Mouse (Mus musculus) ES-Bruce4 (cell line): ENCODE data around the gene Tbc1d30. TPM values are rescaled to one million over a fixed set of nuclear protein-coding genes. Genes with fewer than 3 reads are reported as not detected.

Experiments
- H3K27ac ChIP-seq: 2 replicates; pipeline ENCODE4 v1.5.1; 2012; ENCODE audit warnings: low read length, inconsistent platforms; ENCODE audit not compliant: insufficient read depth
- H3K27me3 ChIP-seq: 2 replicates; pipeline ENCODE4 v1.6.1; 2012; ENCODE audit warnings: mild to moderate bottlenecking, low read length, inconsistent platforms; ENCODE audit not compliant: control insufficient read depth, poor library complexity, insufficient read depth, severe bottlenecking
- H3K36me3 ChIP-seq: 2 replicates; pipeline ENCODE4 v1.6.1; 2012; ENCODE audit warnings: inconsistent platforms, mild to moderate bottlenecking, low read length, moderate library complexity; ENCODE audit not compliant: control insufficient read depth, poor library complexity, insufficient read depth, severe bottlenecking
- H3K4me1 ChIP-seq: one replicate; pipeline ENCODE4 v1.8.1; 2011; ENCODE audit warnings: low read length; ENCODE audit not compliant: control insufficient read depth, insufficient read depth
- H3K4me3 ChIP-seq: 2 replicates; pipeline ENCODE4 v1.5.1; 2011; ENCODE audit warnings: low read depth, mild to moderate bottlenecking, low read length
- H3K9ac ChIP-seq: 2 replicates; pipeline ENCODE4 v1.6.1; 2012; ENCODE audit warnings: low read depth, mild to moderate bottlenecking, inconsistent platforms; ENCODE audit not compliant: poor library complexity, severe bottlenecking
- H3K9me3 ChIP-seq: replicated peaks from 2 replicates; pipeline ENCODE4 v1.6.1; 2012; ENCODE audit warnings: mild to moderate bottlenecking, low read length, inconsistent platforms; ENCODE audit not compliant: control insufficient read depth, poor library complexity, insufficient read depth, severe bottlenecking
- CTCF ChIP-seq: IDR thresholded peaks from one replicate; pipeline ENCODE4 v1.8.1; 2011; ENCODE audit warnings: low read depth, low read length
- EP300 ChIP-seq: IDR thresholded peaks from 2 replicates; pipeline ENCODE4 v1.6.1; 2011; ENCODE audit warnings: low read depth, low read length; ENCODE audit not compliant: insufficient read depth
- POLR2A ChIP-seq: IDR thresholded peaks from one replicate; pipeline ENCODE4 v1.8.1; 2011; ENCODE audit warnings: low read length; ENCODE audit not compliant: insufficient read depth
- polyA plus RNA-seq: library from polyadenylated mRNA; stranded (reverse); fragments of >200 nt; gene quantifications from 2 replicates; pipeline ENCODE4 v1.2.4, GENCODE M21; 2011; ENCODE audit warnings: low read depth; ENCODE audit not compliant: missing spikeins, insufficient read depth, insufficient read length

Gene Tbc1d30
- polyA plus RNA-seq, 1 experiment, result not detected

GRCm38 (mm10) chr10:121301868-121302267 lies 49.2 kb downstream of the Tbc1d30 start:
- no peak overlapping the region for H3K9ac ChIP-seq
- H3K27me3 ChIP-seq, result no peaks in the 10 kb centered on the region
- no peaks in the 10 kb centered on the region for H3K4me1 ChIP-seq
- H3K36me3 ChIP-seq, result no peaks in the 10 kb centered on the region
- no peak overlapping the region for H3K4me3 ChIP-seq
- no peak overlapping the region for H3K27ac ChIP-seq
- no peaks in the 10 kb centered on the region for H3K9me3 ChIP-seq
- TF ChIP-seq POLR2A (no peak), EP300 (no peak), CTCF (no peak)

- Histone ChIP-seq H3K4me3 (no peak overlapping the region), H3K27me3 (no peaks in the 10 kb centered on the region), H3K9me3 (no peaks in the 10 kb centered on the region), H3K4me1 (no peaks in the 10 kb centered on the region), H3K9ac (no peak overlapping the region), H3K27ac (no peak overlapping the region), H3K36me3 (no peaks in the 10 kb centered on the region)
- TF ChIP-seq EP300 (no peak), POLR2A (no peak), CTCF (no peak)
Observed at GRCm38 (mm10) chr10:121300659-121301058, 50.4 kb downstream of the Tbc1d30 start.

GRCm38 (mm10) chr10:121297054-121297701 lies 53.9 kb downstream of the Tbc1d30 start:
- TF ChIP-seq CTCF, result peak; percentile 7
- TF ChIP-seq EP300, result no peak
- TF ChIP-seq POLR2A, result no peak
- no peaks in the 10 kb centered on the region for H3K4me1 ChIP-seq
- H3K9me3 ChIP-seq, result no peaks in the 10 kb centered on the region
- no peak overlapping the region for H3K9ac ChIP-seq
- H3K36me3 ChIP-seq, result no peaks in the 10 kb centered on the region
- H3K4me3 ChIP-seq, result peak overlapping the region; percentile 21
- no peak overlapping the region for H3K27ac ChIP-seq
- H3K27me3 ChIP-seq, result no peaks in the 10 kb centered on the region

- Histone ChIP-seq H3K9ac (no peak overlapping the region), H3K27ac (no peak overlapping the region), H3K9me3 (no peaks in the 10 kb centered on the region), H3K27me3 (no peaks in the 10 kb centered on the region), H3K4me3 (0 out of 2 replicates have a peak overlapping the region, but pooled peaks have one; percentile 19), H3K4me1 (no peaks in the 10 kb centered on the region), H3K36me3 (no peaks in the 10 kb centered on the region)
- TF ChIP-seq EP300 (no peak), CTCF (peak; percentile 39)
Observed at GRCm38 (mm10) chr10:121294471-121294870, 56.6 kb downstream of the Tbc1d30 start.

- Histone ChIP-seq H3K9ac (no peak overlapping the region), H3K4me1 (no peaks in the 10 kb centered on the region), H3K27ac (no peak overlapping the region), H3K36me3 (no peaks in the 10 kb centered on the region), H3K9me3 (no peaks in the 10 kb centered on the region), H3K4me3 (peak overlapping the region; percentile 19; the same call in 1 of the 2 replicates), H3K27me3 (no peaks in the 10 kb centered on the region)
- no peak for TF ChIP-seq EP300
- TF ChIP-seq CTCF, result no peak
- no peak for TF ChIP-seq POLR2A
Observed at GRCm38 (mm10) chr10:121293829-121294228, 57.2 kb downstream of the Tbc1d30 start.

- Histone ChIP-seq H3K9ac (no peak overlapping the region), H3K36me3 (no peaks in the 10 kb centered on the region), H3K9me3 (no peaks in the 10 kb centered on the region), H3K4me3 (no peak overlapping the region), H3K27me3 (no peaks in the 10 kb centered on the region), H3K4me1 (no peaks in the 10 kb centered on the region), H3K27ac (no peak overlapping the region)
- no peak for TF ChIP-seq EP300
- TF ChIP-seq CTCF, result no peak
- no peak for TF ChIP-seq POLR2A
Observed at GRCm38 (mm10) chr10:121291272-121291917, 59.7 kb downstream of the Tbc1d30 start.
